Mouse (Mus musculus): ENCODE data around the gene Fsip1. TPM values are rescaled to one million over a fixed set of nuclear protein-coding genes. Genes with fewer than 3 reads are reported as not detected.

Gene Fsip1
- polyA plus RNA-seq, 1 experiment from 2014 or later = 3.3 TPM

GRCm38 (mm10) chr2:118128313-118128712 lies 128.5 kb downstream of the Fsip1 start:
- Histone ChIP-seq H3K27me3 (0 out of 2 replicates have a peak, but pooled peaks cover 2% of the 10 kb centered on the region), H3K9ac (no peak overlapping the region), H3K4me1 (peaks cover 13% of the 10 kb centered on the region), H3K36me3 (replicated peaks) (peaks cover 6% of the 10 kb centered on the region), H3K27ac (no peak overlapping the region), H3K9me3 (no peaks in the 10 kb centered on the region), H3K4me2 (no peak overlapping the region), H3K4me3 (replicated peaks) (no peak overlapping the region)
- WGBS = 78% methylated on average over 3 of the region's 3 CpGs
- ATAC-seq (ENCODE audit: low FRiP score) = no peak

DNA sequence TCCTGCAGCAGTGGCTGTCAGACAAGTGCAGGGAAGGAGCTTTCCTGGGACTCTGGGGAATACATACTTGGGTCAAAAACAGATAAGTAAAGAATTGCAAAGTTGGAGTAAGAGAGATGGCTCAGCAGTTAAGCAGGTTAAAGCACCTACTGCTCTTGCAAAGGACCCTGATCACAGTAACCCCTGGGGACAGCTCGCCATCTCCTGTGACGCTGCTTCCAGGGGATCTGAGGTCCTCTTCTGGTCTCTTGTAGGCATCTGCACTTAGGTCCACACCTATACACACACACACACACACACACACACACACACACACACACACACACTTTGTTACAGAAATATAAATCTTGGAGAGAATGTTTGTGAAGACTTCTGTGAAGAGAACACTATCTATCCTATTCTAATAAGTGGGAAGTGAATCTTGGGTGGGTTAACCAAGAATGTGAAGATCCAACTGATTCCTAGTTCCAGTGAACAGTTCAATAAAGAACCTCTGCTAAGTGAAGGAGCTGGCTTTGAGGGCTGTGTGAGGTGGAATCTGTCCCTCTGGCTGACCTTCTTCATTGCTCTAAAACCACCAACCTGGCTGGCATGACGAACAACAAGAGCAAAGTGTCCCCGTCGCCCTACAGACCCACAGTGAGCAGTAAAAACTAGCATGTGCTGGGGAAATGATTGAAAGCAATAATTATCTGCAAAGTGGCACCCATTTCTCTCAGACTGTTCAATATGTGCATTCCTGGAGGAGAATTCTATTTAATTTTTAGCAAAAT lies 129.1 kb downstream of the Fsip1 start:
- Histone ChIP-seq H3K9ac (no peak overlapping the region), H3K4me2 (no peak overlapping the region), H3K4me3 (replicated peaks) (no peak overlapping the region), H3K27ac (no peak overlapping the region), H3K4me1 (peaks cover 13% of the 10 kb centered on the region), H3K9me3 (no peaks in the 10 kb centered on the region), H3K27me3 (0 out of 2 replicates have a peak, but pooled peaks cover 2% of the 10 kb centered on the region), H3K36me3 (replicated peaks) (peaks cover 10% of the 10 kb centered on the region)
- ATAC-seq (ENCODE audit: low FRiP score) = no peak
- WGBS = 90% methylated on average over 5 of the region's 5 CpGs

DNA sequence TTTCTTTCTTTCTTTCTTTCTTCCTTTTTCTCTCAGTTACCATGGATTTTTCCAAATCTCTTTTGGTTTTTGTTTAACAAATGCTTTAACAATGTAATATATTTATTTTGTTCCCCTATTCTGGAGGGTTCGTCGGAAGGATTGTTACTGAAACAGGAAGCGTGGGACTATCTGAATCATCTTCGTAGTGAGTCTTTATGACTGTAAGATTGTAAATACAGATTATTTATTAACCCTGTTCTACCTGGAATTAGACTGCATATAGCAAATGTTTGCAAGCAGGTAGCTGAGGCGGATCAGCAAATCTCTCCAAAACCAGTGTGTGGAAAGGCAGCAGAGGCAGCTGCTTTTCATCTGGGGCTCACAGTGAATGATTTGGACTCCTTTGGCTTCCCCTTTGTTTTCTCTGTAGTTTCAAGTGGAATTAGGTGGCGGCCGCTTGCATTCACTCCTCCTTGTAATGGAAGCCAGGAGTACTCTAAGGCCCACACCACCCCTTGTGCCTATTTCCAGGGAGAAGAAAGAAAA lies 130.8 kb downstream of the Fsip1 start:
- no peak overlapping the region for H3K4me3 ChIP-seq (replicated peaks)
- H3K4me2 ChIP-seq = no peak overlapping the region
- no peaks in the 10 kb centered on the region for H3K9me3 ChIP-seq
- WGBS = 42% methylated on average over 7 of the region's 7 CpGs
- ATAC-seq (ENCODE audit: low FRiP score) = no peak
- H3K9ac ChIP-seq = no peak overlapping the region
- H3K4me1 ChIP-seq = peaks cover 13% of the 10 kb centered on the region
- H3K27ac ChIP-seq = no peak overlapping the region
- H3K27me3 ChIP-seq = 0 out of 2 replicates have a peak, but pooled peaks cover 2% of the 10 kb centered on the region
- peaks cover 10% of the 10 kb centered on the region for H3K36me3 ChIP-seq (replicated peaks)

- Histone ChIP-seq H3K9ac (no peak overlapping the region), H3K9me3 (no peaks in the 10 kb centered on the region), H3K27ac (no peak overlapping the region), H3K4me2 (no peak overlapping the region), H3K4me1 (peaks cover 13% of the 10 kb centered on the region), H3K4me3 (replicated peaks) (no peak overlapping the region), H3K36me3 (replicated peaks) (peaks cover 17% of the 10 kb centered on the region), H3K27me3 (0 out of 2 replicates have a peak, but pooled peaks cover 2% of the 10 kb centered on the region)
- no peak for ATAC-seq (ENCODE audit: low FRiP score)
- WGBS = 74% methylated on average over 11 of the region's 11 CpGs
Measured at GRCm38 (mm10) chr2:118125211-118125939, 131.4 kb downstream of the Fsip1 start.

DNA sequence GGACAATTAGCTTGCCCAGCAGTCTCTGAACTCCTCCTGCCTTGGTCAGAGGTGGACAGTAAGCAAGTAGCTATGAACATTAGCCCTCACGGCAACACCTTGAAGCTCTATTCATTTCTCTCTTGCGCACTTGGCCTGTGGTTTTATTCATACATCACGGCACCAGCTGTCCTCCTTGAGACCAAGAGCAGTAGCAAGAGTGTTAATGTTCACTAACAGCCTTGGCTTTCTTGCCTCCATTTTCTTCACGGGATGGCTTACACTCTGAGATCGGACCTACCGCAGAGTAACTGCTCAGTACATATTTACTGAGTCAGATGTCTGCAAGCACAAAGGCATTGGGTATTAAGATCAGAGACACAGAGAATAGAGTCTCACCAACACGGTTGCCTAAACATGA lies 132.3 kb downstream of the Fsip1 start:
- Histone ChIP-seq H3K9me3 (peaks cover 3% of the 10 kb centered on the region; the same call in 1 of the 2 replicates), H3K4me3 (replicated peaks) (no peak overlapping the region), H3K27me3 (0 out of 2 replicates have a peak, but pooled peaks cover 2% of the 10 kb centered on the region), H3K9ac (no peak overlapping the region), H3K27ac (no peak overlapping the region), H3K4me2 (no peak overlapping the region), H3K4me1 (peaks cover 13% of the 10 kb centered on the region), H3K36me3 (replicated peaks) (peaks cover 25% of the 10 kb centered on the region)
- no peak for ATAC-seq (ENCODE audit: low FRiP score)
- WGBS = 84% methylated on average over 7 of the region's 7 CpGs

DNA sequence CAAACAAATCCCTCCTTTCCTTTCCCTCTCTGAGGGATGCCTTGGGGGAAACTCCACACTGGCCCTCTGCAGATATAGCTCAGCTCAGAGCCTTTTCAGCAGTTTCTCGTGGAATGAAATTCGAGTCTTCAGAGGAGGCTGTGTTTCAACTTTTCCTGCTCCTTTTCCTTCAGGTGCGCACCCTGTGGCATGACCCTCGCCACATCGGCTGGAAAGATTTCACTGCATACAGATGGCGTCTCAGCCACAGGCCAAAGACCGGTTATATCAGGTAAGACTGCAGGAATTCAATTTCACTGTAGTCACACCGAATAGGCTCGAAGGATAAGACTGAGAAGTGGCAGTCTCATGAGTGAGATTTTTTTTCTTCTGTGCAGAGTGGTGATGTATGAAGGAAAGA lies 133.0 kb downstream of the Fsip1 start:
- no peak for ATAC-seq (ENCODE audit: low FRiP score)
- H3K4me2 ChIP-seq = no peak overlapping the region
- H3K4me1 ChIP-seq = peaks cover 11% of the 10 kb centered on the region
- no peak overlapping the region for H3K27ac ChIP-seq
- H3K27me3 ChIP-seq = 0 out of 2 replicates have a peak, but pooled peaks cover 2% of the 10 kb centered on the region
- WGBS = 89% methylated on average over 9 of the region's 9 CpGs
- peaks cover 3% of the 10 kb centered on the region; the same call in 1 of the 2 replicates for H3K9me3 ChIP-seq
- H3K4me3 ChIP-seq (replicated peaks) = no peak overlapping the region
- H3K36me3 ChIP-seq (replicated peaks) = peaks cover 32% of the 10 kb centered on the region
- H3K9ac ChIP-seq = no peak overlapping the region

GRCm38 (mm10) chr2:118122291-118122690 lies 134.5 kb downstream of the Fsip1 start:
- no peaks in the 10 kb centered on the region for H3K27me3 ChIP-seq
- no peak overlapping the region for H3K9ac ChIP-seq
- H3K36me3 ChIP-seq (replicated peaks) = peaks cover 34% of the 10 kb centered on the region
- 98% methylated on average over 6 of the region's 6 CpGs for WGBS
- no peak overlapping the region for H3K4me2 ChIP-seq
- no peak for ATAC-seq (ENCODE audit: low FRiP score)
- no peak overlapping the region for H3K27ac ChIP-seq
- no peak overlapping the region for H3K4me3 ChIP-seq (replicated peaks)
- peaks cover 3% of the 10 kb centered on the region; the same call in 1 of the 2 replicates for H3K9me3 ChIP-seq
- H3K4me1 ChIP-seq = peaks cover 11% of the 10 kb centered on the region

GRCm38 (mm10) chr2:118120751-118121150 lies 136.0 kb downstream of the Fsip1 start:
- no peak for ATAC-seq (ENCODE audit: low FRiP score)
- no peaks in the 10 kb centered on the region for H3K27me3 ChIP-seq
- H3K36me3 ChIP-seq (replicated peaks) = peaks cover 39% of the 10 kb centered on the region
- peaks cover 6% of the 10 kb centered on the region for H3K4me1 ChIP-seq
- no peak overlapping the region for H3K4me2 ChIP-seq
- no peak overlapping the region for H3K9ac ChIP-seq
- no peak overlapping the region for H3K27ac ChIP-seq
- H3K4me3 ChIP-seq (replicated peaks) = no peak overlapping the region
- H3K9me3 ChIP-seq = peaks cover 3% of the 10 kb centered on the region; the same call in 1 of the 2 replicates
- WGBS = 98% methylated on average over 7 of the region's 7 CpGs

DNA sequence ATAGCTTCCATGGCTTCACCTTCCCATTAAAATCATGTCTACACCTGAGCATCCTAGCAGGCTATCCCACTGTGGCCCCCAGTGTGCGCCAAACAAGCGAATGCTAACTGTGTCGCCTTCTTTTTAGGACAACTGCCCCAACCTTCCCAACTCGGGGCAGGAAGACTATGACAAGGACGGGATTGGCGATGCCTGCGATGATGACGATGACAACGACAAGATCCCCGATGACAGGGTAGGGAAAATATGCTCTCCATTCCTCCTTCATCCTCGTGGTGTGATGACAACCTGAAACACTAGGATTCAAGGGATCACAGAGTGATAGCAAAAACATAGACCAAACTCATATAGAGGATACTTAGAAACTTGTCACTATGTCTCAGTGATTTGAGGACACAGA lies 136.7 kb downstream of the Fsip1 start:
- 95% methylated on average over 11 of the region's 11 CpGs for WGBS
- Histone ChIP-seq H3K4me3 (replicated peaks) (no peak overlapping the region), H3K4me1 (peaks cover 4% of the 10 kb centered on the region; the same call in 1 of the 2 replicates), H3K9ac (no peak overlapping the region), H3K27me3 (no peaks in the 10 kb centered on the region), H3K9me3 (peaks cover 3% of the 10 kb centered on the region; the same call in 1 of the 2 replicates), H3K4me2 (no peak overlapping the region), H3K36me3 (replicated peaks) (peaks cover 39% of the 10 kb centered on the region), H3K27ac (no peak overlapping the region)
- ATAC-seq (ENCODE audit: low FRiP score) = no peak

DNA sequence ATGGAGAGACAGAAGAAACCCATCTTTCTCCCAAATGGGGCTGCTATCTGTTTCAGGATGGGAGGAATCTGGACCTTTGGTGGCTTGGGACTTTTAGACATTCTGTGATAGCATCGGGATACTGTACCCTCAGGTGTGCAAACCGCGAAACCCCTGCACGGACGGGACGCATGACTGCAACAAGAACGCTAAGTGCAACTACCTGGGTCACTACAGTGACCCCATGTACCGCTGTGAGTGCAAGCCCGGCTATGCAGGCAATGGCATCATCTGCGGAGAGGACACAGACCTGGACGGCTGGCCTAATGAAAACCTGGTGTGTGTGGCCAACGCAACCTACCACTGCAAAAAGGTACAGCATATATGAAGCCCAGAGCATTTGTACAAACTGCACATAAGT lies 137.1 kb downstream of the Fsip1 start:
- Histone ChIP-seq H3K27ac (no peak overlapping the region), H3K27me3 (no peaks in the 10 kb centered on the region), H3K4me3 (replicated peaks) (no peak overlapping the region), H3K4me2 (no peak overlapping the region), H3K9ac (no peak overlapping the region), H3K36me3 (replicated peaks) (peaks cover 39% of the 10 kb centered on the region), H3K4me1 (peaks cover 6% of the 10 kb centered on the region; the same call in 1 of the 2 replicates), H3K9me3 (peaks cover 3% of the 10 kb centered on the region; the same call in 1 of the 2 replicates)
- no peak for ATAC-seq (ENCODE audit: low FRiP score)
- 96% methylated on average over 12 of the region's 12 CpGs for WGBS

DNA sequence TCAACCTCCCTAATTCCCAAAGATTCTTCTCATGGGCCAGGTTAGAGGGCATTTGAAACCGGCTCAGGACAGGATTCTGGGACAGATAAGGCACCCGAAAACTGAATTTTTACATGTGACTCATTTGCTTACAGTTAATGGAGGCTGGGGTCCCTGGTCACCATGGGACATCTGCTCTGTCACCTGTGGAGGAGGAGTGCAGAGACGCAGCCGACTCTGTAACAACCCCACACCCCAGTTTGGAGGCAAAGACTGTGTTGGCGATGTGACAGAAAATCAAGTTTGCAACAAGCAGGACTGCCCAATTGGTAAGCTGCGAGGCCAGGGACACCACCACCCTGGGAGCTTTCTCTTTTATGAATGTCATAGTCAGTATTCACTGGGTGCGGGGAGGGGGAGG lies 138.3 kb downstream of the Fsip1 start:
- no peak for ATAC-seq (ENCODE audit: low FRiP score)
- Histone ChIP-seq H3K27me3 (no peaks in the 10 kb centered on the region), H3K4me1 (peaks cover 16% of the 10 kb centered on the region), H3K9ac (no peak overlapping the region), H3K4me2 (no peak overlapping the region), H3K9me3 (peaks cover 3% of the 10 kb centered on the region; the same call in 1 of the 2 replicates), H3K36me3 (replicated peaks) (peaks cover 36% of the 10 kb centered on the region), H3K4me3 (replicated peaks) (no peak overlapping the region), H3K27ac (no peak overlapping the region)
- WGBS = 91% methylated on average over 7 of the region's 7 CpGs

GRCm38 (mm10) chr2:118118045-118118444 lies 138.7 kb downstream of the Fsip1 start:
- no peak for ATAC-seq (ENCODE audit: low FRiP score)
- WGBS = 81% methylated on average over 6 of the region's 6 CpGs
- peaks cover 4% of the 10 kb centered on the region for H3K27me3 ChIP-seq

More at GRCm38 (mm10) chr2:118118045-118118444, 138.7 kb downstream of the Fsip1 start:
- peaks cover 3% of the 10 kb centered on the region; the same call in 1 of the 2 replicates for H3K9me3 ChIP-seq
- H3K4me2 ChIP-seq = no peak overlapping the region
- H3K9ac ChIP-seq = no peak overlapping the region
- H3K36me3 ChIP-seq (replicated peaks) = peaks cover 32% of the 10 kb centered on the region
- no peak overlapping the region for H3K4me3 ChIP-seq (replicated peaks)
- H3K27ac ChIP-seq = no peak overlapping the region
- H3K4me1 ChIP-seq = peaks cover 16% of the 10 kb centered on the region

Data from forebrain, embryonic 12.5 days (tissue).